Mouse (Mus musculus) CD4-positive, CD25-positive, alpha-beta regulatory T cell, adult 2 months (primary cell): ENCODE measurements around the gene Zmiz2.
"Not testable (repeated sequence)": the region's sequence is repeated elsewhere in the genome, so short reads cannot be mapped to it uniquely, and the experiment has no call there.

ENCODE experiments used
- DNase-seq: peaks from one replicate; pipeline ENCODE4 v3.0.0-alpha.2; 2012; ENCODE audit warnings: low read depth, low spot score

Zmiz2 gene

DNA sequence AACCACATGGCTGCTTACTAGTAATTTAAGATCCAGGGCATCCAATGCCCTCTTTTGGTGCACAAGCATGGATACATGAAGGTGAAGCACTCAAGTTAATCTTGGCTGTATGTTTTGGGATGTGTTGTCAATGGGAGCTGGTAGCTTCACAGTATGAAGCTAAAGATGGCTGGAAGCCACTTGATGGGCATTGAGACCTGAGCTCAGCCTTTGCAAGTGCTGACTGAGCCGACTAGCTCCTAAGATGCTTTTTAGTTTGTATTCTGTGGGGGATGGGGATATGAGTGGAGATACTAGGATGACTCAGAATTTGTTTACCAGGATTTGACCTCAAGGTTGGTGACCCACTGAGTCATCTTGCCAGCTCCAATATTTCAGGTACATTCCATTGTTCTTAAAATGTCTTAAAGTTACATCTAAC lies 31.4 kb downstream of the Zmiz2 start:
- DNase-seq = no peak

DNA sequence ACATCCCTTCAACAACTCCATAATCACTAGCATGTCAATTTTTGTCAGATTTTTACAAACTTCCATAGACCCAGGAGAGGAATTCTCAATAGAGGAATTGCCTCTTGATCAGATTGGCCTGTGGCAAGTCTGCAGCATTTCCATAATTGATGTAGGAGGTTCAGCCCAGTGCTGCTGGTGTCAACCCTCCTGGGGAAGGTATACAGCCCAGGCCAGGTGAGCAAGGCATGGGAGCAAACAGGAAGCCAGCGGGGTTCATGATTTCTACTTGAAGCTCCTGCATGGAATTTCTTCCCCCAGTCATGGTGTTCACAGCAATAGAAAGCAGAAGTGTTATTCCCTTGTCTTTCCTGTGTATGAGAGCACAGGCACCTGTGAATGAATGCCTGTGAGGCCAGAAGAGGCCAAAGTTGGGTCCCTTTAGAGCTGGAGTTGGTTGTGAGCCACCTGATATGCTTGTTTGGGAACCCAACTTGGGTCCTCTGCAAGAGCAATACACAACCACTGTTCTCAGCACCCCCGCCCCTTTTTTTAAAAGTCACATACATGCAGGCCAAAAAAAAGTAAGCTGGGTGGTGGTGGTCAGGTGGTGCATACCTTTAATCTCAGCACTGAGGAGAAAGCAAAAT lies 32.0 kb downstream of the Zmiz2 start:
- DNase-seq = no peak

DNA sequence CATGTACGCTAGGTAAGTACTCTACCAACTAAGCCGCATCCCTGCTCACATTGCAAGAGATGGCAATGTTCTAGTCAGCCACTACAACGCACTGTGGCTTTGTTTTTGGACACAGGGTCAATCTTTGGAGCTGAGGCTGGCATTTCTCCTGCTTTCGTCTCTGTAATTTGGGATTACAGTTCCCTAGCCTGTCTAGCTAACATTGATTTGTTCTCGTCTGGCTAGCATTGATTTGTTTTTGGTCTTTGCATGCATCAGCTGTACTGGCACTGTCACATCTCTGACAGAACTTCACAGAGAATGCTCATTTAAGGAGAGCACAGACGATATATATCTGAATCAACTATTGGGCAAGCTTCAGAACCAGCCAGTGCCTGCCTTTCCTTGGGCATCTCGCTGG lies 41.3 kb downstream of the Zmiz2 start:
- DNase-seq = no peak

DNA sequence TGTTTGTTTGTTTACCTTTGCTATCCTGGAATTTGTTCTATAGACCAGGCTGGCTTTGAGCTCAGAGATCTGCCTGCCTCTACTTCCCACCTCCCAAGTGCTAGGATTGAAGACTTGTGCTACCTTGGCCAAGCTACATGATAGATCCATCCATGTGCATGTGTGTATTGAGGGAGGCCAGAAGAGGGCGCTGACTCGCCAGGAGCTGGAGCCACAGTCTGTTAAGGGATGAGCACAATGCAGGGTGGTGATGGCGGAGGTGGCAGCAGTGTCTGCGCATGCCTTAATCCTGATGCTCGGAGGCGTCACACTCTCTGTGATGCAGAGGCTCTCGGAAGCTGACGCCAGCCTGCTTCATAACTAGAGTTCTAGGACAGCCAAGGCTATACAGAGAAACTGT lies 47.6 kb downstream of the Zmiz2 start:
- peak; percentile 74 for DNase-seq

DNA sequence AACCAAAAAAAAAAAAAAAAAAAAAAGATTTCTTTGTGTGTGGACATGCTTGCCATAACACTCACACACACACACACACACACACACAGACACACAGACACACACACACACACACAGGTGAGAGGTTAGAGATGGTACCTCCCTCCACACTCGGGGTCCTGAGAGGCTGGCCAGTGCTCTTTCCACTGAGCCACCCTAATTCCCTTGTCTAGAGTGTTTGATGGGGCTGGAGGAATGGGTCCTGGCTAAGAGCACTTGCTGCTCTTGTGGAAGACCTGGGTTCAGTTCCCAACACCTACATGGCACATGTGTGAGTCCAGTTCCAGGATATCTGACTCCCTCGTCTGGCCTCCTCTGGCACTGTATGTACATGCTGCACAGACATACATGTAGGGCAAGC lies 48.8 kb downstream of the Zmiz2 start:
- DNase-seq = no peak

DNA sequence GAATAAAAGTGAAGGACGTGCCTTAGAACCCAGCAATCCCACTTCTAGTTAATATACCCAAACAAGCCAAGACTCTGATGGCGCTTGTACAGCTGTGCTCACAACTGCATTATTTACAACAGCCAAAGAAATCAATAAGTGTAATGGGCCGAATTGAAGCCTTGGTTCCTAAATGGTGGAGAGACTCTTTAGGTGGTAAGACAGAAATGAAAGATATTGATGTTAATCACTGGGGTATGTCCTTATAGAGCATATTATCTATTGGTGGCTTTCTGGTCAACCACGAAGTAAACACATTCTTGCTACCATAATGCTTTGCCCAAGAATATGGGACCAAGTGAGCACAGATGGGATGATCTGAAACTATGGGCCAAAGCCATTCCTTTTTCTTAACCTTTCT lies 51.3 kb downstream of the Zmiz2 start:
- DNase-seq = no peak

DNA sequence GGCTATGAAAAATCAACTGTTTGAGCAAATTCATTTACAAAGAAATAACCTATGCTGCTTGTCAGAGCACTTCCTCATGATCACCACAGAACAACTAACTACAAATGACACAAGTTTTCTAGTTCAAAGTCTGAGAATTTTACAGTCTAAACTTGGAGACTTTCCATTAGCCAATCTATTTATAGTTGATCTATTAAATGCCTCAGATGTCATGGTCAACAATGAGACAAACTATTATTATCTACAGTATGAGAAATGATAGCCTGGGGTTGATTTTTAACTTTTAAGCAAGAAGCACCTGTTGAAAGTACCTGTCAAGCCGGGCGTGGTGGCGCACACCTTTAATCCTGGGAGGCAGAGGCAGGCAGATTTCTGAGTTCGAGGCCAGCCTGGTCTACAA lies 53.7 kb downstream of the Zmiz2 start:
- DNase-seq = no peak

DNA sequence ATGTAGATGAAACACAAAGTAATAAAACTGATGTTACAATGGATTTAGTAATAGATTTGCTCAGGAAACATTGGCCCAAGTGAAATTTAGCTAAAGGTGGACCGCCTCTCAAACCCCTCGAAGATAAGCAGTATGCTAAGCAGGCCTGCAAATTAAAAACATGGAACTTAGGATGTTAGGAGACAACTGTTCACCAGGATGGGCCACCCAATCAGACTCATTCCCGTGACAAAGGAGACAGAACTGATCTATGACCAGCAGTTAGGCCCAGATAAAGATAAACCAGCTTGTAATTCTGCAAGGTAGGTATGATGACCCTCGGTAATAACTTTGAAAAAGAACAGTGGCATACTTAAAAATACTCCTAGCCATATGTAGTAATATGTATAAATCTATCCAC lies 54.2 kb downstream of the Zmiz2 start:
- no peak for DNase-seq

DNA sequence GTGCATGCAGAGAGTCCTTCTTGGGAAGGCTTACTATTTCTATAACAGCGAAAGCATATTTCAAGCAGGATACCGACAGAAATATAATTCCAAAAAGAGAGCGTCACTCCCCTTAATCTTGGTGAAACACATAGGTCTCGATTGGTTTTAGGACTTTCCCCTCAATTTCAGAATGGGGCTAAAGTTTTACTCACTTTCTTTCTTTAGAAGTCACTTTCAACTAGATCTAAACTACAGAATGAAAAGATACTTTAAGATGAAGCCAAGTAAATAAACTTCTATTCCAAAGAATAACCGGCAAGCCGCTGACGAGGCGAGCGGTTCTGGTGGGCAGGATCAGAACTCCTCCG lies 54.8 kb downstream of the Zmiz2 start:
- DNase-seq = no peak

DNA sequence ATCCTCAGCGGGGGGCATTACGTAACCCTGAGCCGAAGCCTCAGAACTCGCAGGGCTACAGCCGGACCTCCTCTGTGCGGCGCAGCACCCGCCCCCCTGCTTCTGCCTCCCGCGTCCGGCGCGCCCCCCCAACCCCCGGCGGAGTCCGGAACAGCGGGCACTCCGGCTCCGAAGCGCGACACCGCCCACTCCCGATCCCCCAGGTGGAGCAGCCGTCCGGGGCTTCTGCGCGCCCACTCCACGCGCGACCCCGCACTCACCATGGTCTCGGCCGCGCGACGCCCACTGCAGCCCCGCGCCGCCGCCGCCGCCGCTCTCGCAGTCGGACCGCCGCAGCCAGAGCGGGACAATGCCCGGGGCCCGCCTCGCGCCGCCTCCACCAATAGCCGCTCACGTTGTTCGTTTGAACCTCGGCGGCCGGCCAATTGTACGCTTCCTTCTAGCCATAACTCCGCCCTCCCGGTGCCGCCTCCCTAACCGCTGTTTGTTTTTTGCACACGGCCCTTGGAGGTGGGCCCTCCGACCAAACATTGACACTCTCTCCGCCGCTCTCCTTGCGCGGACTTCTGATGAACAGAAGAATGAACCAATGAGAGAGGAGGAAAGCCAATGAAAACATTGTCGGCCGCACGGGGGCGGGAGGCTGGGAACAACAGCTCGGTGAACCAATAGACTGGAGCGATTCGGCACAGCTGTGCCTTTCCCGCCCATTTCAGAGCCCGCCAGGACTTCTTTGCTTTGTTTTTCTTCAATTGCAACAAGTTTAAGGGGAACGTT lies 55.4 kb downstream of the Zmiz2 start, which contains the start of gene H2afv:
H2afv (minus strand) TSS at position 367 of the 777 bp plus-strand sequence.
- peak; percentile 99 for DNase-seq

DNA sequence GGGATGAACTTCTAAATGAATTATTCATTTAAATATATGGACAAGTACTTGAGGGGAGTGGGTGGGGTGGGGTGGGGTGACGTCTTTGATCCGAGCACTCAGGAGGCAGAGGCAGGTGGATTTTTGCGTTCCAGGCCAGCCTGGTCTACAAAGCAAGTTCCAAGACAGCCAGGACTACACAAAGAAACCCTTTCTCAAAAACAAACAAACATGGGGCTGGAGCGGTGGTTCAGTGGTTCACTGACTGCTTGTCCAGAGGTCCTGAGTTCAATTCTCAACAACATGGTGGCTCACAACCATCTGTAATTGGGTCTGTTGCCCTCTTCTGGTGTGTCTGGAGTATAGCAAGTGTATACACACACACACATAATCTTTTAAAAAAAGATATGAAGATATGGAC lies 56.6 kb downstream of the Zmiz2 start:
- DNase-seq = no peak

DNA sequence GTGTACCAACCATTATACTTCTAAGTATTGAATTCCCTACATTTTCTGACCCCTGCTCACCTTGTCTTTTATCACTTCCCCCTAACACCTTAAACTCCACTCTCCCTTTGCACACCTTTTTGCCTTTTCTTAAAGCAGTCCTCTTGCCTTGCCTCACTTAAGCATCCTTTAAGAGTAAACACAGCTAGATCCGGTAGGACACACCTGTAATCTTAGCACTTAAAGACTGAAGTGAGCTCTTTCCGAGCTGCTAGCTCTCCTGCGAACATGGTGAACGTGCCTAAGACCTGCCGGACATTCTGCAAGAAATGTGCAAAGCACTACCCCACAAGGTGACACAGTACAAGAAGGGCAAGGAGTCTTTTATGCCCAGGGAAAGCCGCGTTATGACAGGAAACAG lies 57.1 kb downstream of the Zmiz2 start:
- DNase-seq = no peak

DNA sequence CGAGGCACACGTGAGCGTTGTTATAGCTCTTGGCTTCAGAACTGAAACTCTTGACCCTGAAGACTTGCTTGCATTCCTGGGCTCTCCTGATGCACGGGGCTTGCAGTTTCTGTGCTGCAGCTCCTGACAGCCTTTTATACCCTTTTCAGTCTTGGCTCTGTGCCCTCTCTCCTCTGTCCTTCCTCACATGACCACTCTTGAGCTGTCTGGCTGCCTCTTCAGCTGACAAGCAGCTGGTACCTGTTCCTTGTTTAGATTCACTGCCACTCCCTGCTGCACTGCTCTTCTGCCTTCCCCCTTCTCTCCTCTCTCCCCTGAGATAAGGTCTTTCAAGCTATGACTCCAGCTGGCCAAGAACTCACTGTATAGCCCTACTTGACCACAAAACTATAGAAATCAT lies 58.6 kb downstream of the Zmiz2 start:
- no peak for DNase-seq

DNA sequence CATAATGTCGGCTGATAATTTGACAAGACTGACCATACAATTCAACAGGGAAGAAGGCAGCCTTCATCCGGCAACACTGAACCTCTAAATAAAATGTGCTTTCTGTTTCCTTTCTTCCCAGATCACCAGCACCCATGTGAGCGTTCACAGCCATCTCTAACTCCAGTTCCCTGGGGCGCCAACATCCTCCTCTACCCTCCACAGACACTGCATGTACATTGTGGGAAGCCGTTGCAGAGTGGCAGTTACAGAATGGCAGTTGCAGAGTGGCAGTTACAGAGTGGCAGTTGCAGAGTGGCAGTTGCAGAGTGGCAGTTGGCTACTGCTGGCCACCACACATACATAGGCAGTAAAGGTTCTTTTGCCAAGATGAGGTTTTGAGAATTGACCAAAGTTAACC lies 59.3 kb downstream of the Zmiz2 start:
- DNase-seq = not testable (repeated sequence)
